Mouse (Mus musculus) stomach, postnatal 0 days (tissue): ENCODE results near the gene Cep170b.
A peak's percentile ranks its signal among the peaks of the same experiment; 100 is the strongest.

Experiments
- CTCF ChIP-seq: IDR thresholded peaks from 2 replicates; pipeline ENCODE4 v1.5.1; 2016; ENCODE audit warnings: antibody characterized with exemption, low read depth, mild to moderate bottlenecking, moderate library complexity
- EP300 ChIP-seq: optimal IDR thresholded peaks from 2 replicates; pipeline ENCODE3; 2016; ENCODE audit warnings: antibody characterized with exemption

GRCm38 (mm10) chr12:112706704-112707572 is 13.3 kb upstream of the Cep170b start:
- no peak for TF ChIP-seq EP300
- TF ChIP-seq CTCF = peak; percentile 100
